Mouse (Mus musculus) left cerebral cortex, adult 2 months (tissue): Measurements from ENCODE around the gene Gan. TPM values are rescaled to one million over a fixed set of nuclear protein-coding genes. Genes with fewer than 3 reads are reported as not detected.

Experiments used
- DNase-seq, 2 experiments: peaks; one replicate each; pipeline ENCODE4 v3.0.0; 2021 to 2022; ENCODE audit warnings: low spot score in 2 of 2, mixed read lengths in 1 of 2; ENCODE audit errors: extremely low spot score in 1 of 2
- H3K27ac ChIP-seq: fragments of 200-600 bp; 2 replicates; pipeline ENCODE4 v1.8.1; 2022
- H3K4me3 ChIP-seq: fragments of 200-600 bp; 2 replicates; pipeline ENCODE4 v1.8.1; 2022
- CTCF ChIP-seq: fragments of 200-600 bp; IDR thresholded peaks from 2 replicates; pipeline ENCODE4 v1.8.1; 2022; ENCODE audit warnings: antibody characterized with exemption, mild to moderate bottlenecking, moderate library complexity
- intact Hi-C: fragments of 180-260 bp; cut with DNase I; formaldehyde crosslinking; loops from one replicate; pipeline ENCODE4 v1.15.1; 2025
- total RNA-seq, 2 experiments: library from RNA; stranded (reverse); gene quantifications; 2 replicates each; pipeline ENCODE4 v1.2.3; 2021

Gan gene
- total RNA-seq, 2 experiments from 2014 or later = 18.4 to 19.4 TPM

DNA sequence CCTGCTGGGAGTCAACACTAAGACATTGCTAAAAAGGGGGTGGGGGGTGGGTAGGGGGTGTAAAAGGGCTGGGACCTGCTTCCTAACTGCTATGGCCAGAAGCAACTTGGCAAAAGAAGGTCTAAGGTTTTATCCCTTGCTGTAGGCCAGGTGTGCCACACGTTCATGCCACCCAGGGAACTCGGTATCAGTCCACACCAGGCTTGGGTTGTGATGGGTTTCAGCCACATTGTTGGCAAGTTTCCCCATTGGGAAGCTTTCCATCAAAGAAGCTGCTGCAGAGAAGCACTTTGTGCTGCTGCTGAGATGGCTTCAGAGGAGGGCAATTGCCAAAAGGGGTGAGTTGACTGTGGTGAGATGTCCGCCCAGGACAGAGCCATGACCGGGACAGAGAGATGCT is 47.9 kb downstream of the Gan start:
- no peak for TF ChIP-seq CTCF
- intact Hi-C loops = no loop called here
- Histone ChIP-seq H3K27ac (no peak overlapping the region), H3K4me3 (no peak overlapping the region)
- no peak for DNase-seq

DNA sequence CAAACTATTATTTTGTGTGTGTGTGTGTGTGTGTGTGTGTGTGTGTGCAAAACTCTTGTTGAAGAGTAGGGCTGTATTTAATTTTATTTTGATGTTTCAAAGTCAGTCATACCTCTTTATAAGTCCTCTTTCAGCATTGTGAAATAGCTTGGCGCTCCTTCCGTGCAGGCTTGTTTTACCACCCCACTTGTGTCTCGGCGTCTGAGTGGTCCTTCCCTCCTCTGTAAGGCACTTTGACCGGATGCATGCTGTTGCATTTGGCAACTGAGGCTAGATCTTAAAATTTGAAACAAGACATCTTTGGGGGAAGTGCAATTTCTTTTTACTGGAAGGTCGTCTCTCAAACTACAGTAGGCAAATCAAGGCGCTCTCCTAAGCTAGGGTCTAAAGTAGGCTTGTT is 48.7 kb downstream of the Gan start:
- Histone ChIP-seq H3K27ac (no peak overlapping the region), H3K4me3 (no peak overlapping the region)
- DNase-seq = no peak
- intact Hi-C loops = no loop called here
- TF ChIP-seq CTCF = no peak

DNA sequence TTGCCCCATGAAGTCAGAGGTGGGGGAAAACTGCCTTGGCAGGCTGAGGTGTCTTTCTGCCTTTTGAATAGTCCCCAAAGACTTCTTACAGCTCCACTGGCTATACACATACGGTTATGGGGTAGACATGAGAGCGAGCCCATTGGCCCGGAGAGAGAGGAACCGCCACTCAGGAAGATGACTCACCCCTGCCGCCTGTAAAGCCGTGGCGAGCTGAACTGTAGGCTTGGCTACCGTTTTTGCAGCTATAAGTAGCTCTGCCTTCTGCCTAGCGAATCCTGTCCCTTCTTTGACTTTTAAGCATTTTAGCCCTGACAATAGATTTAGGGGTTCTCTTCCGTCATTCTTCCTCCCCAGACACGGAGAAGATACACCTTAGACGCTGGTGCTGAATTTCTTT is 51.2 kb downstream of the Gan start:
- intact Hi-C loops = no loop called here
- TF ChIP-seq CTCF = no peak
- no peak for DNase-seq
- no peak overlapping the region for H3K27ac ChIP-seq
- no peak overlapping the region for H3K4me3 ChIP-seq

DNA sequence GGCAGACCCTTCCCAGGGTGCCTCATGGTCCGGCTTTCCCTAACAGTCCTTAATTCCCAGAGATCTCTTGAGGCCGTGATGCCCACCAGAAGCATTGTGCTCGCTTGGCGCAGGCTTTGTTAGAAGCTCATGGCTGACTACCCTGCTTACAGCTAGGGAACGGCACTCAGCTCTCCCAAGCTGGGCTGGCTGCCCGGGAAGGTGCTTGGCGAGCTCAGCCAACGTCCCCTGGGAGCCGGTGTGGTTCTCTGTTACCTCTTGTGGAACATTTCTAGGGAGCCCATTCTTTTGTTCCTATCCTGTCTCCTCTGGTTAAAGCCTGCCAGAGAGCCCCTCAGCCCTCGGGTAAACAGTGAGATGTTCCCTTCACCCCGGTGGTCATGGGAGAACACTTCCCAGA is 54.2 kb downstream of the Gan start:
- intact Hi-C loops = no loop called here
- DNase-seq = no peak
- no peak for TF ChIP-seq CTCF
- H3K4me3 ChIP-seq = no peak overlapping the region
- no peak overlapping the region for H3K27ac ChIP-seq

DNA sequence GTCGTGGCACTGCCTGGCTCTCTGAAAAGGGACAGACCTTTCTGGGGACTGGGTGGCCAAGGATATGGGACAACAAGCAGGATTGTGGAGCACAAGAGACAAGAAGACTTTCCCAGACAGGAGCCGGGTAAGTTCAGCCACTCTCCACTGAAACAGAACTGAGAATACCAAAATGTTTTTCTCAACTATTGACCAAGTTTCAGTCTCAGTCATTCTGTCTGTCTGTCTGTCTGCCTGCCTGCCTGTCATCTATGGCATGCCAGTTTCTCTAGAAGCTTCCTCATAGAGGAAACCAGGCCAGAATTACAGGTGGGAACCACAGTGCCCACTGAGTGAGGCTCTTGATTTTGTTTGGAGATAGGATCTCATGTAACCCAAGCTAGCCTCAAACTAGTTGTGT is 59.8 kb downstream of the Gan start:
- no peak overlapping the region for H3K4me3 ChIP-seq
- no peak overlapping the region for H3K27ac ChIP-seq
- TF ChIP-seq CTCF = no peak
- no peak for DNase-seq
- intact Hi-C loops = no loop called here

DNA sequence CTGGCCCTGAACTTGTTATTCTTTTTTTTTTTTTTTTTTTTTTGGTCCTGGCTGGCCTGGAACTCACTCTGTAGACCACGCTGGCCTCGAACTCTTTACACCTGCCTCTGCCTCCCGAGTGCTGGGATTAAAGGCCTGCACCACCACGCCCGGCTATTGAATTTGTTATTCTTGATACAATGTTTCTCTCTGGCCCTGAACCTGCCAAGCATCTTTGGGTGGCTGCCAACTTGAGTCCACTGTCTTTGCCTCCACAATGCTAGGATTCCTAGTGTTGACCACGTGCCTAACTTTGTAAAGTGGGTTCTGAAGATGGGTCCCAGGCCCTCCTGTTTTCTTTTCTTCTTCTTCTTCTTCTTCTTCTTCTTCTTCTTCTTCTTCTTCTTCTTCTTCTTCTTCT is 64.5 kb downstream of the Gan start:
- no peak for DNase-seq
- Histone ChIP-seq H3K4me3 (no peak overlapping the region), H3K27ac (no peak overlapping the region)
- TF ChIP-seq CTCF = no peak
- intact Hi-C loops = loop anchor here (5.0 kb wide), 1 partner anchor 350 kb away; no protein-coding TSS in a partner anchor

DNA sequence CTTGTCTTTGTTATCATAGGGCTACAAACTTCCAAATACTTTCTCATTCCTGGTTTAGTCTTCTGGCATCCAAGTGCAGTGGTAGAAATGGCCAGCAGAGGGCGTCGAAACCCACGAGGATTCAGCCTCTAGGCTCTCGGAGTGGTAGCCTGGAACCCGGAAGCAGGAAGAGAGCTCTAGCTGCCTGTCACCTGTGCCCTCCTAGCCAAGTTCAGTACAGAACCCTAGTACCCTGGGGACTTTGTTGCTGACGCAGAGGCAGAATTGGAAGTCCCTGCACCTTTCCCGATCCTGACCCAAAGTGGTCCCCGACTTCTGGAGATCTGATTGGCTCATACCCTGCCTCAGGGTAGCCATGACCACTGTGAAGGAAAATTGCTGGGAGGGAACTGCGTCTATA is 66.7 kb downstream of the Gan start:
- intact Hi-C loops = loop anchor here (1.0 to 5.0 kb wide), 3 partner anchors 155 to 348 kb away; no protein-coding TSS in a partner anchor
- peak overlapping the region; percentile 41 for H3K4me3 ChIP-seq

DNA sequence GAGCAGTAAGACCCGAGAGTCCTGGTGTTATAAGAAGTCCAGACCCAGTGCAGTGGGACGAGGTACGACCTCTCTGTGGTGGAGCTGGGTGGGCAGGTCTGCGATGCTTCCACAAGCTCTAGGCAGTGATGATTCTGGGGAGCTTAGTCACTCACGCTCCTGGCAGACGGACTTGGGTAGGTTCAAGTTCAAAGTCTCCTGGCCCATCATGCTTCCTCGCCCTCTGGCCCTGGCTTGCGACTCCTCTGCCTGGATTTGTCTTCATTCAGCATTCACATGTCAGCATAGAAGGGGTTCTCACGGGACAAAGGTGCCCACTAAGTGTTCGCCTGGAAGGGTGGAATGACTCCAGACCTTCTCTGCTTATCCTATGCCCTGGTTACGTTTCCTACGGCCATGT is 68.4 kb downstream of the Gan start:
- TF ChIP-seq CTCF = no peak
- no peak for DNase-seq
- no peak overlapping the region for H3K27ac ChIP-seq
- H3K4me3 ChIP-seq = no peak overlapping the region
- intact Hi-C loops = no loop called here

More for the DNA sequence above, 66.7 kb downstream of the Gan start:
- H3K27ac ChIP-seq = no peak overlapping the region
- DNase-seq = peak; percentile 82 to 90
- peak; percentile 97 for TF ChIP-seq CTCF

DNA sequence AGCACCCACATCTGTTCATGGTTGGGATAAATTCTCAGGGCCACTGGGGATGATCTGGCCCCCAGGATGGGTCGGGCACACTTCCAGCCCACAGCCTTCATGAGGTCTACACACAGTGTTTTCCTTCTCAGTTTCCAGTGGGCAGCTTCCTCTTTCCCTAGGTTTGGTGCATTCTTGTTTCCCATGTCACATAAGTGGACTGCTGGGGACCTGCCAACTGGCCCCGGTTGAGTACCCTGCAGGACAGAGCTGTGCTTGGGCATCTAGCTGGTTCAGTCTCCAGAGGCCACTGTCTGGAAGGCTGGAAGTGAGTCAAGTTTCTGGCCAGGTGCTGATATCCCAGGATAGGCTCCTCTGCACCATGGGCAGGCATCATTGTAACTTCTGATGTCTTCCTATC is 69.4 kb downstream of the Gan start:
- no peak for DNase-seq
- TF ChIP-seq CTCF = no peak
- Histone ChIP-seq H3K4me3 (no peak overlapping the region), H3K27ac (no peak overlapping the region)
- intact Hi-C loops = no loop called here

DNA sequence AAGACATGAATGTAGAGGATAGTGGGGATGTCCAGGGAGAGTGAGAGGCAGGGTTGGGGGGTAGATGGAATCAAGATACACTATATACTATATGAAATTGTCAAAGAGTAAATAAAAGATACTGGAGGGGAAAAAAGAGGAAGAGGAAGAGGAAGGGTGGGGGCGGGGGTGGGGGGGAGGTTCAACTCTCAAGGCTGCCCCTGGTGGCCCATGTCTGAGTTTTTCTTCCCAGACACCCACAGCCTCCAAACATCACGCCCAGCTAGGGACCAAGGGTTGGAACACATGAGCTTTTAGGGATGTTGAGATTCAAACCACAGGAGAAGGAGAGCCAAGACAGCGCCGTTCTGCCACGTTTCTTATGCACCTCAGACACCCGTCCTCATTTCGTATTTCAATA is 75.3 kb downstream of the Gan start:
- Histone ChIP-seq H3K27ac (no peak overlapping the region), H3K4me3 (no peak overlapping the region)
- no peak; the same call in 1 of the 2 replicates for TF ChIP-seq CTCF
- intact Hi-C loops = no loop called here
- no peak for DNase-seq

DNA sequence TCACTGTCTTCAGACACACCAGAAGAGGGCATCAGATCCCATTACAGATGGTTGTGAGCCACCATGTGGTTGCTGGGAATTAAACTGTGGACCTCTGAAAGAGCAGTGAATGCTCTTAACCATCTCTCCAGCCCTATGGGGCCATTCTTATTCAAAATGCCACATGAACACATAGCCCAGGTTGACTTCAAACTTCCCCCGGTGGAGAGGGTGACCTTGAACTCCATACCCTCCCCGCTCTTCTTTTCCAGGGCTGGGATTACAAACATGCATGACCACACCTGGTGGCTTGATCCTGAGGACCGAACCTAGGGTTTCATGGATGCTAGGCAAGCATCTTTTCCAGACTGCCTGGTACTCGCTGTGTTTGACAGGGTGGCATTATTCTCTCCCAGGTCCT is 78.6 kb downstream of the Gan start:
- intact Hi-C loops = no loop called here
- H3K4me3 ChIP-seq = no peak overlapping the region
- no peak for TF ChIP-seq CTCF
- no peak for DNase-seq
- H3K27ac ChIP-seq = no peak overlapping the region

DNA sequence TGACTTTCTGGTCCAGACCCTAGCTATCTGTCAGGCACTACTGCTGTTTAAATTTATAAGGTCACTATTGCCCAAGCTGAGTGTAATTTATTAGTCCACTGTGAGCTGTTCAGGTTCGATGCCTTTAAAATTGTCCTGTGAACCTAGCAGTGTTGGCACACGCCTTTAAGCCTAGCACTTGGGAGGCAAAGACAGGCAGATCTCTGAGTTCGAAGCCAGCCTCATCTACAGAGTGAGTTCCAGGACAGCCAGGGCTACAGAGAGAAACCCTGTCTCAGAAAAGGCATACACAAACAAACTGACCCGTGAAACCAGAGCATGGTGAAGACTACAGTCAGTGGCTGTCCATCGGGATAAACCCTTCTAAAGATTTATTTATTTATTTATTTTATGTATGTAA is 82.4 kb downstream of the Gan start:
- no peak for DNase-seq
- Histone ChIP-seq H3K27ac (no peak overlapping the region), H3K4me3 (no peak overlapping the region)
- intact Hi-C loops = no loop called here
- TF ChIP-seq CTCF = no peak

DNA sequence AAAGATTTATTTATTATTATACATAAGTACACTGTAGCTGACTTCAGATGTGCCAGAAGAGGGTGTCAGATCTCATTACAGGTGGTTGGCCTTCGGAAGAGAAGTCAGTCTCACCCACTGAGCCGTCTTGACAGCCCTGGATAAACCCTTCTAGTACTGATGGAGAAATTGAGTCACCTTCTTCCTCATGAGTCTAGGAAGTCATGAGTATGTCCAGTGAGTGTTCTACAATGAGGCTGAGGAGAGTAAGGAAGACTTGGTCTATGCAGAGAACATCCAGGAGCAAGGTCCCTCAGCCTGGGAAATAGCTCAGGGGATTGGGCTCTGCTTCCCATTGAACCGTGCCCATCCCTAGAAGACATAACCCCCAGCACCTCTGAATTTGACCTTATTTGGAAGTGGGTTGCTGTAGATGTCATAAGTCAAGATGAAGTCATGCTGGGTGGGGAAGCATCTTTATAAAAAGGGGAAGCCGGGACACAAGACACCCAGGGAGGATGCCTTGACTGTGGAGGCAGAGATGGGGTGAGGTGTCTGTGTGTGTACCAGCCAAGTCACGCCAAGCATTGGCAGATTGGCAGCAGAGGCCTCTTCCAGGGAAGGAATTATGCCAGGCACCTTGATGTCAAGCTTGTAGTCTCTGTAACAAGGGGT is 83.0 kb downstream of the Gan start:
- no peak overlapping the region for H3K27ac ChIP-seq
- no peak for DNase-seq
- no peak overlapping the region for H3K4me3 ChIP-seq
- TF ChIP-seq CTCF = no peak
- intact Hi-C loops = no loop called here
